Mouse (Mus musculus): ENCODE results near the gene Duxbl3. TPM values are rescaled to one million over a fixed set of nuclear protein-coding genes. Genes with fewer than 3 reads are reported as not detected.
A peak's percentile ranks its signal among the peaks of the same experiment; 100 is the strongest.
"Not testable (repeated sequence)": the region's sequence is repeated elsewhere in the genome, so short reads cannot be mapped to it uniquely, and the experiment has no call there.

Duxbl3 gene
- 0.20 and 0.57 TPM in 2 replicates for polyA plus RNA-seq (2015; fragmentation: Nextera tagmentation; extraction: Ambion mirVana)

DNA sequence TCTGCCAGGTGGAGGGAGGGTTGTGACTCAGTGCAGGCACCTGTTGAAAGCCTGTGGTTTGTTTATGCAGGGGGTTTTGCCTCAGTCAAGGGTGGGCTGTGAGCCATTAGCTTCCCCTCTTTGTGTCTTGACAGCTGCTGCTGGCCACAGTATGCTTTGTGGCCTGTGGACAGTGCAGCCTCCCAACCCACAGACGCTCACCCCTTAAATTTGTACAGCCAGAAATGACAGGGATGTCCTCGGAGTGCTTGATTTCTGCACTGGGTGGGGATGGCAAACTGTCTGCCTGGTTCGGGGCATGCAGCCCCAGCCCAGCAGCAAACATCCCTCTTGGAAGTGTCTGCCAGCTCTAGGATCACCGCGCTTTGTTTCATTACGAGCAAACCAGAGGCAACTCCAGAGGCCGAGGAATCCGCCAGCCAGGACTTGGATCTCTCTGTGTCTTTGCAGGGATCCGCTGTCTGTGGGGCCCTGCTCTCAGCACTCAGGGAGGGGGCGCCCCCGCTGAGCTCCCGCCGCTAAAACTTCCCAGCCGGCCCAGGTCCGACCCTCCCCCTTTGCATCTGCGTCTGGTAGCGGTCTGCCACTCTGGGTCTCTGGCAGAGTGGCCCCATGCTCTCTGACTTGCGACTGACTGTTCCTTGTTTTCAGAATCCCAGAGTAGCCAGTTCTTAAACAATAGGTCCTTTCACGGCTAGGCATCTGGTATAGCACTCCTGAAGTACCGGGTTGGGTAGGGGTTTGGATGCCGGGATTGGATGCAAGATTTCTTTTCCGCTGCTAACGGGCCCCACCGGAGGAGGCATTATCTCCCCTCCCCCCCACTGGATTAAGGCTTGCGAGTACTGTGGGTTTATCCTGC lies at the start of gene Duxbl3:
TSS of gene Duxbl3 (plus strand) at position 207 of the 862 bp plus-strand sequence.
- H3K4me1 ChIP-seq (replicated peaks); H3K4me2 ChIP-seq; H3K36me3 ChIP-seq; H3K27ac ChIP-seq; H3K9ac ChIP-seq; H3K27me3 ChIP-seq; H3K9me3 ChIP-seq (replicated peaks); H3K4me3 ChIP-seq: not testable (repeated sequence)
- no CpG with 5 or more reads among the region's 25 CpGs for WGBS
- peak; percentile 43; the same call in 1 of the 2 replicates for ATAC-seq (replicated peaks; ENCODE audit: insufficient number of reproducible peaks, insufficient read depth, low FRiP score, low read depth)

DNA sequence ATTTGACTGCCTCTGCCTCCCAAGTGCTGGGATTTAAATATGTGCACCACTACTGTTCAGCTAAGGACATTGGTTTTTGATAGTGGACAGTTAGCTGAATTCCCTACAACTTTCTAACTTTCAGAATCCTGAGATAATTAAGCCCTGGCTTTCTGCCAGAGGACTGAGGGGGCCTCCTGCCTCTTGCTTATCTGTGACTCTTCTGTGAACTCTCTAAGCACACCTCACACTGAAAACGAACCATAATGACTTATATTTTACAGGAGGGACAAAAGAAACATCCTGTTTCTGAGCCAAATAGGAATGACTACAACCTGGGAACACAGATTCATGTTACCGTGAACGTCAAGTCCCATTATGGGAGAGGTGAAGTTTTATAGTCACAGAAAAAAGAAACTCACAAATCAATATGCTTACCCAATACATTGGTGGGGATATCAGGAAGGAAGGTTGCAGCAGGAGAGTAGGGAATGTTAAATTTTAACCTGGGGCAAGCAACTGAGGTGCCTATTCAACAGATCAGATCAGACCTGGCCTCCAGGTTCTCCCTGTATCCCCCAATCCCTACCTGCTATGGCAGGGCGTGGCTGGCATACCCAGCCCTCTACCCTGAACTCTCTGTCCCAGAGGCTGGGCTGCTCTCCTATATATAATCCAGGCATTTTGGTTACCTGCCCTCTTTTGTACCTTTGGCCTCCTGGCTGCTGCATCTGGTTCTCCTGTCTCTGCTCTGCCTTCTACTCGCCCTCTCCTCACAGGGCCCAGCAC lies 41.3 kb upstream of the Duxbl3 start:
- H3K27me3 ChIP-seq; H3K9ac ChIP-seq; H3K9me3 ChIP-seq (replicated peaks); ATAC-seq (replicated peaks; ENCODE audit: insufficient number of reproducible peaks, insufficient read depth, low FRiP score, low read depth); H3K4me2 ChIP-seq; H3K36me3 ChIP-seq; H3K4me3 ChIP-seq; H3K27ac ChIP-seq; H3K4me1 ChIP-seq (replicated peaks): not testable (repeated sequence)
- no CpG with 5 or more reads among the region's 5 CpGs for WGBS

DNA sequence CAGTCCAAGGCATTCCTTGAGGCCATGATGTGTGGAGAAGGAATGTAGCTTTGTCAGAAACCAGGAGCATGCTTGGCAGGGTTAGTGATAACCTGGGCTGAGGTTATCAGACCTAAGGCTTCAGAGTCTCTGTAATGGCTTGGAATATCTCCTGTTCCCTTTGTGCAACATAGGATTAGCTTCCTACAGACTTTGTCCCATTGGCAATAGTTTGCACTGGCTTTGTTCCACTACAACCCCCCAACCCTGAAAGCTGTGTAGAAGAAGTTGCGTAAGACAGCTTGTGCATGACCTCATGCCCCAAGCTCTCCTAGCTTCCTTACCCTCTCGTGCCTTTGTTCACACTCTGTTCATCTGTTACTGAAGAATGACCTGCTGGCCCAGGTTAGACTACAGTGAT lies 20.6 kb upstream of the Duxbl3 start:
- no CpG with 5 or more reads among the region's 2 CpGs for WGBS
- H3K4me2 ChIP-seq; H3K36me3 ChIP-seq; H3K9ac ChIP-seq; H3K9me3 ChIP-seq (replicated peaks); H3K4me1 ChIP-seq (replicated peaks); H3K27me3 ChIP-seq; ATAC-seq (replicated peaks; ENCODE audit: insufficient number of reproducible peaks, insufficient read depth, low FRiP score, low read depth); H3K27ac ChIP-seq; H3K4me3 ChIP-seq: not testable (repeated sequence)

DNA sequence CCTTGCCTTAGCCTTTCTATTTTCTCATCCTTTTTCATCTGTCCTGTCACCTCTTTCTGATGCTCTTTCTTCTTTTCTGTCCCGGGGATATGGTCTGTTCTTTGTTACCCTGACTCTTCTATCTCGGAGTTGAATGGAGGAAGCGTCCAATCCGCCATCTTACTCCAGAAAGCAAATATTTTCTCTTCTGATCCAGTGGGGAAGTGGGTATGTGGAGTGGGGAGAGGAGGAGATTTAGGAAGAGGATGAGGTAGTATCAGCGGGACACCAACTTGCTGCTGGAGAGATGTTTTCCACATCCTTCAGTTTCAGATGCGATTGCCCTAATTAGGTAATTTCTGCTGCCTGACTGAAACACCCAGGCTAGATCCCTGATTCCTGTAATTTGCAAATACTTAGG lies 967 bp downstream of the Duxbl3 start:
- not testable (repeated sequence) for H3K4me2 ChIP-seq; H3K9ac ChIP-seq; H3K9me3 ChIP-seq (replicated peaks); ATAC-seq (replicated peaks; ENCODE audit: insufficient number of reproducible peaks, insufficient read depth, low FRiP score, low read depth); H3K4me3 ChIP-seq; H3K27me3 ChIP-seq; H3K4me1 ChIP-seq (replicated peaks); H3K27ac ChIP-seq; H3K36me3 ChIP-seq
- no CpG with 5 or more reads among the region's 6 CpGs for WGBS

DNA sequence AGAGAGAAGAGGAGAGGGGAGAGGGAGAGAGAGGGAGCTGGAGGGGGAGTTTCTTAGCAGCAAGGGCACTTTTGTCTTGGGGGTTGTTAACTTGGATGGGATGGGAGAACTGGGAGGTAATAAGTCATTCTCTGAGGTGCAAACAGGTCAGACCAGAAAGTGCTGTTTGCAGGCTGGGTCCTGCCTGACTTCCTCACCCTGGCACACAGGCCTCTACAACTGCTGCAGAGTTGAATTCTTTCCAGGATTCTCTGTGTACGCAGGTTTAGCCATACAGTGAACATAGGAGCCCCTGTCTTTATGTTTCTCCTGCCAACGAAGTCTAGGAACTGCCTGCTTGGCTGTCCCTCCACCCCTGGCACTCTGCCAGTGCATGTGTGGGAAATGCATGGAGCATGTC lies 29.0 kb downstream of the Duxbl3 start:
- no CpG with 5 or more reads among the region's 2 CpGs for WGBS
- not testable (repeated sequence) for ATAC-seq (replicated peaks; ENCODE audit: insufficient number of reproducible peaks, insufficient read depth, low FRiP score, low read depth); H3K27ac ChIP-seq; H3K9me3 ChIP-seq (replicated peaks); H3K4me2 ChIP-seq; H3K4me3 ChIP-seq; H3K27me3 ChIP-seq; H3K4me1 ChIP-seq (replicated peaks); H3K36me3 ChIP-seq; H3K9ac ChIP-seq

DNA sequence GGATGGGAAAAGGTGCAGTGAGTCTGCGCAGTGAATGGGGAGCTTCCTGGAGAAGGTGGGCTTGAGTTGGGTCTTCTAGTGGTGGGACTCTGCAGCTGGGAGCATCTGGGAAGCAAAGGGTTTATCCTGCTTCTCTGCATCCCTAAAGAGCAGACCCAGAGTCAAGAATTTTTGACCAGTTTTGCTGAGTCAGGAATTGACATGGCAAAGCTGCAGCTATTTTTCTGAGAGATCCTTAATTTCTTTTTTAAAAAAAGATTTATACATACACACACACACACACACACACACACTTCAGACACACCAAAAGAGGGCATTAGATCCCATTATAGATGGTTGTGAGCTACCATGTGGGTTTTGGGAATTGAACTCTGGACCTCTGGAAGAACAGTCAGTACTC lies 36.1 kb downstream of the Duxbl3 start:
- H3K27me3 ChIP-seq: no peaks in the 10 kb centered on the region
- 92% methylated on average over 1 of the region's 1 CpGs for WGBS
- no peak overlapping the region for H3K9ac ChIP-seq
- no peaks in the 10 kb centered on the region for H3K4me1 ChIP-seq (replicated peaks)
- H3K36me3 ChIP-seq: no peaks in the 10 kb centered on the region
- H3K9me3 ChIP-seq (replicated peaks): no peaks in the 10 kb centered on the region
- no peak for ATAC-seq (replicated peaks; ENCODE audit: insufficient number of reproducible peaks, insufficient read depth, low FRiP score, low read depth)
- no peak overlapping the region for H3K27ac ChIP-seq
- no peak overlapping the region for H3K4me3 ChIP-seq
- H3K4me2 ChIP-seq: no peak overlapping the region

DNA sequence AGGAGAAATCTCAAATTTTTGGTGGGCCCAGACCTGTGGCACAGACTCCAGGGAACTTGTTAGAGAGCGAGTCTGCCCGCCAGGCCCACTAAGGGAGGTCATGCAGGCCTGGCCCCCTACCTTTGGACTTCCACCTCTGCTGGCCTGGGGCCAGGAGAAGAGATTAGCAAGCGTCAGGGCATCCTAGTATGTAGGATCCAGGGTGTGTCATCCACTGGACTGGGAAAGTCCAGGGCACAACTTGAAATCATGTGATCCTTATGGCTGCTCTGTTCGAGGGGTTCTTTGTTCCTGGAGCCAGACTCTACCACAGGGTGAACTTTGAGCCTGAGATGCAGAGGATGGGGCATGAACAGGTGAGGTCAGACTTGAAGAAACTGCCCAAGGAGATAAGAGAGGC lies 39.3 kb downstream of the Duxbl3 start:
- Histone ChIP-seq H3K4me1 (replicated peaks) (no peaks in the 10 kb centered on the region), H3K27ac (no peak overlapping the region), H3K9me3 (replicated peaks) (no peaks in the 10 kb centered on the region), H3K4me3 (no peak overlapping the region), H3K36me3 (no peaks in the 10 kb centered on the region), H3K9ac (no peak overlapping the region), H3K27me3 (no peaks in the 10 kb centered on the region), H3K4me2 (no peak overlapping the region)
- ATAC-seq (replicated peaks; ENCODE audit: insufficient number of reproducible peaks, insufficient read depth, low FRiP score, low read depth): no peak
- WGBS: 65% methylated on average over 4 of the region's 4 CpGs

DNA sequence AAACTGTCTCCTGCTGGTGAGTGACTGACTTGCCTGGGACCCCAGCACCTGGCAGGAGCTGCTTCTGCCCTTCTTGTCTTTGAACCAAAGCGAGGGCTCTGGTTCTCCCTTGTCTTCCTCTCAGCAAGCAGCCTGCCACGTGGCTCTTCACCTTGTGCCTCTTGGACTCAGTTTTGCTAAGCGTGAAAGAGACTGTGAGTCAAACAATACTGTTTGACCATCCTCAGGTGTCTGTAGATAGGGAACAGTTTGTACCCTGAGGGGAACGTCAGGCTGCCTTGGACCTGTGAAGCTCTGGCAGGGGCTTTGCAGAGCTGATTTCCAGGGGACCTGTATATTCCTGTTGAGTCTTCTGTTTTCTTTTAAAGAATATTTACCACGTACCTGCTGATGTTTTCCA lies 39.7 kb downstream of the Duxbl3 start:
- no peak overlapping the region for H3K27ac ChIP-seq
- H3K9ac ChIP-seq: no peak overlapping the region
- H3K9me3 ChIP-seq (replicated peaks): no peaks in the 10 kb centered on the region
- H3K4me3 ChIP-seq: no peak overlapping the region
- no peak overlapping the region for H3K4me2 ChIP-seq
- no peak for ATAC-seq (replicated peaks; ENCODE audit: insufficient number of reproducible peaks, insufficient read depth, low FRiP score, low read depth)
- H3K27me3 ChIP-seq: no peaks in the 10 kb centered on the region
- whole genome bisulfite sequencing: 70% methylated on average over 5 of the region's 5 CpGs
- H3K36me3 ChIP-seq: no peaks in the 10 kb centered on the region
- no peaks in the 10 kb centered on the region for H3K4me1 ChIP-seq (replicated peaks)

DNA sequence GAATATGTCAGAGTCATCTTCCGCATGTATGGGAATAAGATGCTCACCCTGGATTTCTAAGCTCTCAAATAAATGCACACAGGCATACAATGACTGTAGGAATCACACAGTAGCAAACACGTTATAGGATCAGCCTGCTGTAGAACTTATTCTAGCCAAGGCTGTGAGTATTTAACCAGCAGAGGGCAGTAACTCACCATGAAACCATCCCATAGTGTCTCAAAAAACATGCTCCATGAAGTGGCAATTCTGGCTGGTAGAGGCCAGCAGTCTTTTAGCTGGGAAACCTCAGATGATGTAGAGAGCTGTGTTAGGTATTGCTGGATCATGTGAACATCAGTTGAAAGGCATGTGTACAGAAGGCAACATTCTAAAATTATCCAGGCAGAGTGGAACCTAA lies 45.3 kb downstream of the Duxbl3 start:
- Histone ChIP-seq H3K27me3 (no peaks in the 10 kb centered on the region), H3K4me1 (replicated peaks) (no peaks in the 10 kb centered on the region), H3K4me2 (no peak overlapping the region), H3K27ac (no peak overlapping the region), H3K9me3 (replicated peaks) (no peaks in the 10 kb centered on the region), H3K36me3 (no peaks in the 10 kb centered on the region), H3K9ac (no peak overlapping the region), H3K4me3 (no peak overlapping the region)
- no peak for ATAC-seq (replicated peaks; ENCODE audit: insufficient number of reproducible peaks, insufficient read depth, low FRiP score, low read depth)
- 24% methylated on average over 2 of the region's 2 CpGs for WGBS

DNA sequence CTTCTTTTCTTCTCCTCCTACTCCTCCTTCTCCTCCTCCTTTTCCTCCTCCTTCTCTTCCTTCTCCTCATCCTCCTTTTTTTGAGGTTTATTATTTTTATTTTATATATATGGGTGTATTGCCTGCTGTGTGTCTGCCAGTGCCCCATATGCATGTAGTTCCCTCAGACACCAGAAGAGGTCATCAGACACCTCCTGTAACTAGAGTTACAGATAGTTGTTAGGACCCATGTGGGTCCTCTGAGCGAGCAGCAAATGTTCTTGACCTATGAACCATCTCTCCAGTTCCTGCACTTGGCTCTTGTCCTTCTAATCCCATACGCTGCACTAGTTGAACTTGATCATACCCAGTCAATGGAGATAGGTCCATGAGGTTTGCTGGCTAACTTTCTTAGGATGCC lies 48.3 kb downstream of the Duxbl3 start:
- Histone ChIP-seq H3K4me3 (no peak overlapping the region), H3K36me3 (no peaks in the 10 kb centered on the region), H3K9ac (no peak overlapping the region), H3K4me2 (no peak overlapping the region), H3K27ac (no peak overlapping the region), H3K27me3 (no peaks in the 10 kb centered on the region), H3K4me1 (replicated peaks) (no peaks in the 10 kb centered on the region), H3K9me3 (replicated peaks) (no peaks in the 10 kb centered on the region)
- no peak for ATAC-seq (replicated peaks; ENCODE audit: insufficient number of reproducible peaks, insufficient read depth, low FRiP score, low read depth)
- WGBS: 51% methylated on average over 2 of the region's 2 CpGs

DNA sequence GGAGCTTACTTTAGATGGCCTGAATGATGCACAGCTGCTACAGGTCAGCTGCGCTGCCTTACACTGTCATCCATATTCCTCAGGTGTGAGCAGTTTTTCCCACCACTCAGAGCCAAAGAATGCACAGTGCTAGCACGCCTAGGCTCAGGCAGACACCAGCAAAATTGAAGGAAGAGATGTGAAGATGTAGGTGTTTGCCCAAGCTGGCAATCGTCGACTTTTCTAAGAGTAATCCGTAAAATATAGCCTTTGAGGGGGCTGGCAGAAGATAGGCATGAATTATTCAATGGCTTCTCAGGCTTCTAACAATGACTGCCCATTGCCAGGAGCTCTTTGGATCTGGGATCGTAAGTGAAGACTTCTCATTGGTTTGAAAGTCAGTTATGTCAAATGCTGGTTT lies 51.1 kb downstream of the Duxbl3 start:
- no peak overlapping the region for H3K4me3 ChIP-seq
- WGBS: 86% methylated on average over 6 of the region's 6 CpGs
- no peak for ATAC-seq (replicated peaks; ENCODE audit: insufficient number of reproducible peaks, insufficient read depth, low FRiP score, low read depth)
- H3K4me1 ChIP-seq (replicated peaks): no peaks in the 10 kb centered on the region
- H3K9ac ChIP-seq: no peak overlapping the region
- H3K27me3 ChIP-seq: no peaks in the 10 kb centered on the region
- H3K4me2 ChIP-seq: no peak overlapping the region
- H3K36me3 ChIP-seq: no peaks in the 10 kb centered on the region
- no peak overlapping the region for H3K27ac ChIP-seq
- H3K9me3 ChIP-seq (replicated peaks): no peaks in the 10 kb centered on the region

DNA sequence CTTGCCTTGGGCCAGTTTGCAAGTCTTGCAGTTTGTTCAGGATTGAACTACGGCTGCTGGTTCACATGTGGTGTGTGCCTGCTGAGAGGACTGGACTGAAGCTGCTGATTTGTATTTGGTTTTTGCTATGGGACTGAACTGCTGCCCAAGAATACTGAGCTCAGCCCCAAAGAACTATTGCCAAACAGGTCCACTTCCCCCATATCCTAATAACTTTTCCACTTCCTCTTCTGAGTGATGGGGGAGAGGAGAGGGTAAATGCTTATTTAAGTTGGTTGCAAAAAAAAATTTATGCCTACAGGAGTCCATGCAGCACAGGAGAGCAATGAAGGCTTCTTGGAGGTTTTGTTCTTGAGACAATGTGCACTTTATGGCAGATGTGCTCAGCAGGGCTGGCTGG lies 51.7 kb downstream of the Duxbl3 start:
- H3K27me3 ChIP-seq: no peaks in the 10 kb centered on the region
- no peak overlapping the region for H3K9ac ChIP-seq

More for the DNA sequence above, 51.7 kb downstream of the Duxbl3 start:
- Histone ChIP-seq H3K4me3 (no peak overlapping the region), H3K27ac (no peak overlapping the region), H3K9me3 (replicated peaks) (no peaks in the 10 kb centered on the region), H3K4me1 (replicated peaks) (no peaks in the 10 kb centered on the region), H3K4me2 (no peak overlapping the region), H3K36me3 (no peaks in the 10 kb centered on the region)
- 74% methylated on average over 1 of the region's 1 CpGs for WGBS
- no peak for ATAC-seq (replicated peaks; ENCODE audit: insufficient number of reproducible peaks, insufficient read depth, low FRiP score, low read depth)
